Mouse (Mus musculus): ENCODE results near the gene Dbndd2.

DNA sequence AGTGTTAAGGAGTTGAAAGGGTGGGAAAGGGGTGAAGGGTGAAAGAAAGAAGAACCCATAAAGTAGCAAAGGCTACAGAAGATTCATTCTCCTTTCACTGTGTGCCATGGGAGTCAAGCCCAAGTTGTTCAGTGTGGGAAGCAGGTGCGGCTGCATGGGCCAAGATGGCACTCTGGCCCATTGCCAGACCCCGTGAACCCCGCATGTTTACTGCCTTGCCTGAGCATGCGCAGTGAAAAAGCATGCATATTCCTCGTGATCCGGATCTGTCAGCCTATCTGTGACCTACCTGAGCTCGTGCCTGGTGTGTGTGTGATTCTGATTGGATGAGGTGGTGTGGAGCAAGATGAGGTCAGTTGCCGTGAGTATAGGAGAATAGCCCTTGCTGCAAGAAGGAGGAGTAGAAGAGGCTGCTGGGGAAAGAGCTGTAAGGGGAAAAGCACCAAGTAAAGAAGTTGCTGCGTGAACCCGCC, 37.4 kb downstream of the Dbndd2 start:
- TF ChIP-seq CTCF (conservative IDR thresholded peaks at IDR 0.05; ENCODE audit: low read length) (no peak), POU5F1 (IDR thresholded peaks at IDR 0.05; ENCODE audit: borderline replicate concordance, low read length) (no peak), NANOG (IDR thresholded peaks at IDR 0.05; ENCODE audit: borderline replicate concordance, low read length) (no peak)
